Mouse (Mus musculus) lung, postnatal 0 days (tissue): ENCODE measurements around the gene Coq10a. TPM values are rescaled to one million over a fixed set of nuclear protein-coding genes. Genes with fewer than 3 reads are reported as not detected.
A peak's percentile ranks its signal among the peaks of the same experiment; 100 is the strongest.

Experiments
- ATAC-seq: fragments of 200-750 bp; cut with Nextera tagmentation; 2 replicates; pipeline ENCODE4 v1.8.0; 2017; ENCODE audit warnings: moderate library complexity
- DNase-seq: peaks from one replicate; pipeline ENCODE4 v3.0.0-alpha.2; 2016; ENCODE audit warnings: low spot score
- H3K27ac ChIP-seq: fragments of 300-500 bp; sonication (generic); 2 replicates; pipeline ENCODE4 v1.5.1; 2014; ENCODE audit warnings: antibody characterized with exemption, mild to moderate bottlenecking, low read length, mixed read lengths
- H3K27me3 ChIP-seq: fragments of 300-500 bp; sonication (generic); replicated peaks from 2 replicates; pipeline ENCODE4 v1.6.1; 2014; ENCODE audit warnings: low read length, mixed read lengths; ENCODE audit not compliant: insufficient read depth
- H3K36me3 ChIP-seq: fragments of 300-500 bp; sonication (generic); 2 replicates; pipeline ENCODE4 v1.6.1; 2014; ENCODE audit warnings: low read length, mixed read lengths; ENCODE audit not compliant: insufficient read depth
- H3K4me1 ChIP-seq: fragments of 300-500 bp; sonication (generic); 2 replicates; pipeline ENCODE4 v1.6.1; 2014; ENCODE audit warnings: antibody characterized with exemption, low read depth, low read length, mixed read lengths; ENCODE audit not compliant: insufficient read depth
- H3K4me2 ChIP-seq: fragments of 300-500 bp; sonication (generic); replicated peaks from 2 replicates; pipeline ENCODE4 v1.6.1; 2014; ENCODE audit warnings: low read depth, mild to moderate bottlenecking, low read length, moderate library complexity, mixed read lengths
- H3K4me3 ChIP-seq: fragments of 300-500 bp; sonication (generic); 2 replicates; pipeline ENCODE4 v1.5.1; 2014; ENCODE audit warnings: low read depth, low read length
- H3K9ac ChIP-seq: fragments of 300-500 bp; sonication (generic); replicated peaks from 2 replicates; pipeline ENCODE4 v1.6.1; 2014; ENCODE audit warnings: low read depth, mild to moderate bottlenecking
- H3K9me3 ChIP-seq: fragments of 300-500 bp; sonication (generic); 2 replicates; pipeline ENCODE4 v1.6.1; 2016; ENCODE audit warnings: low read length, mixed read lengths
- CTCF ChIP-seq: IDR thresholded peaks from 2 replicates; pipeline ENCODE4 v1.5.1; 2016; ENCODE audit warnings: antibody characterized with exemption, mild to moderate bottlenecking
- EP300 ChIP-seq: IDR thresholded peaks from 2 replicates; pipeline ENCODE4 v1.6.1; 2016; ENCODE audit warnings: antibody characterized with exemption, mild to moderate bottlenecking, control low read depth
- WGBS: fragments of 180-500 bp; shearing (Covaris S2); extraction: QIAGEN DNeasy Blood & Tissue Kit; methylation state at CpG from one replicate; pipeline ENCODE4 v1.1.7; 2014; 5-methylcytosine and 5-hydroxymethylcytosine counted together
- polyA plus RNA-seq: library from polyadenylated mRNA; unstranded; fragments of >200 nt; fragmentation: Nextera tagmentation; extraction: Ambion mirVana; gene quantifications from 2 replicates; pipeline ENCODE4 v1.2.1, GENCODE M21; 2015

Gene Coq10a
- polyA plus RNA-seq, 1 experiment from 2014 or later = 19.9 TPM

GRCm38 (mm10) chr10:128367899-128368401, 847 bp downstream of the Coq10a start:
- 16% methylated on average over 19 of the region's 19 CpGs for WGBS
- 0 out of 2 replicates have a peak, but pooled peaks have one; percentile 5 for TF ChIP-seq CTCF
- TF ChIP-seq EP300 = no peak
- ATAC-seq = no peak

GRCm38 (mm10) chr10:128362568-128362967, 6.2 kb downstream of the Coq10a start:
- 37% methylated on average over 3 of the region's 3 CpGs for WGBS
- TF ChIP-seq EP300 = no peak
- peak; percentile 72 for TF ChIP-seq CTCF
- no peak overlapping the region for H3K9ac ChIP-seq
- H3K27ac ChIP-seq = no peak overlapping the region
- no peaks in the 10 kb centered on the region for H3K9me3 ChIP-seq
- peaks cover 1% of the 10 kb centered on the region; the same call in 1 of the 2 replicates for H3K4me1 ChIP-seq
- peaks cover 27% of the 10 kb centered on the region for H3K36me3 ChIP-seq
- peak; percentile 37; the same call in 1 of the 2 replicates for ATAC-seq
- H3K4me2 ChIP-seq = no peak overlapping the region
- peak; percentile 44 for DNase-seq
- H3K27me3 ChIP-seq = no peaks in the 10 kb centered on the region
- no peak overlapping the region for H3K4me3 ChIP-seq

More at GRCm38 (mm10) chr10:128367899-128368401, 847 bp downstream of the Coq10a start:
- Histone ChIP-seq H3K27me3 (no peaks in the 10 kb centered on the region), H3K4me2 (peak overlapping the region; percentile 70), H3K36me3 (peaks cover 7% of the 10 kb centered on the region), H3K4me1 (peaks cover 5% of the 10 kb centered on the region; the same call in 1 of the 2 replicates), H3K9me3 (no peaks in the 10 kb centered on the region), H3K4me3 (peak overlapping the region; percentile 70), H3K27ac (peak overlapping the region; percentile 90), H3K9ac (peak overlapping the region; percentile 54)
- no peak for DNase-seq

DNA sequence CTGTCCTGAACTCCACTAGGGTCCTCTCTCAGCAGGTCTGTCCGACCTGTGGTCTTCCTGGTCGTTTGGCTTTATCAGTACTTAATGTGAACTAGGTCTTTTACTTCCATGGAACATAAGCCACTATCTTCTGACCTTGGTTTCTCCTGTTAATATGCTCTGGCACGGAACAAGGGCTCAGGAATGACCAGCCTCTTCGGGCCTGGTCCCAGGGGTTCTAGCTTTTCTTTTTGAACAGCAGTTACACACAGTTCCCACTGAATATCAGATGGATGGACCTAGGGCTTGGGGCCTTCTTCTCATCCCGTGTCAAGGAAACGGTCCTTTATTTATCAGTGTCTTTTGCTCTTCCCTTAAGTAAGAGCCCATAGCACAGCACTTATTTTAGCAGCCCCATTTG, 7.0 kb downstream of the Coq10a start:
- H3K36me3 ChIP-seq = peaks cover 27% of the 10 kb centered on the region
- DNase-seq (no peak), ATAC-seq (no peak)
- no peak overlapping the region for H3K4me3 ChIP-seq
- TF ChIP-seq EP300 = no peak
- no peak for TF ChIP-seq CTCF
- H3K9me3 ChIP-seq = no peaks in the 10 kb centered on the region
- no peaks in the 10 kb centered on the region for H3K4me1 ChIP-seq
- H3K27me3 ChIP-seq = no peaks in the 10 kb centered on the region
- H3K9ac ChIP-seq = no peak overlapping the region
- H3K27ac ChIP-seq = no peak overlapping the region
- H3K4me2 ChIP-seq = no peak overlapping the region
- WGBS = 85% methylated on average over 6 of the region's 6 CpGs

- H3K4me3 ChIP-seq = no peak overlapping the region
- H3K4me1 ChIP-seq = no peaks in the 10 kb centered on the region
- ATAC-seq (no peak), DNase-seq (no peak)
- no peaks in the 10 kb centered on the region for H3K27me3 ChIP-seq
- H3K36me3 ChIP-seq = peaks cover 32% of the 10 kb centered on the region
- no peak overlapping the region for H3K27ac ChIP-seq
- TF ChIP-seq EP300 (no peak), CTCF (no peak)
- no peaks in the 10 kb centered on the region for H3K9me3 ChIP-seq
- 79% methylated on average over 6 of the region's 6 CpGs for WGBS
- no peak overlapping the region for H3K4me2 ChIP-seq
- H3K9ac ChIP-seq = no peak overlapping the region
These were observed 9.6 kb downstream of the Coq10a start for GRCm38 (mm10) chr10:128359226-128359625.

DNA sequence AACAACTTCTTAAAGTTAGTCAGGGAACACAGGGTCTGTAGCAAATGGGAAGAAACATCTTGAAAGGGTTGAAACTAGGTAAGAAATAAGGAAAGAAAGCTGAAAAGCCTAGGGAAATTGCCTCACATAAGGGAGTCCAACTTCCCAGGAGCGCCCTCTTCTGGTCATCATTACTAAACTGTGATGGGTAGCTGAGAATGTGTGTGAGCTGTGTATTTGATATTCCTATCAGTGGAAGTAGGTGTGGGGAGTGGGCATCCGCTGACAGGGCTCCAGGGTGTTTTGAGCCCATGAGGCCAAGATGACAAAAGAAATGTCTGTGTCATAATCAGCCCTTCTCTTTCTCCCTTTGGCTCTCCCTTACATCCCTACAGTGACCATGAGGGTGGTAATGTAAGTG, 10.0 kb downstream of the Coq10a start:
- H3K9me3 ChIP-seq = no peaks in the 10 kb centered on the region
- H3K9ac ChIP-seq = no peak overlapping the region
- H3K27me3 ChIP-seq = no peaks in the 10 kb centered on the region
- DNase-seq (peak; percentile 74), ATAC-seq (peak; percentile 49; the same call in 1 of the 2 replicates)
- WGBS = 36% methylated on average over 2 of the region's 2 CpGs
- H3K27ac ChIP-seq = no peak overlapping the region
- H3K4me3 ChIP-seq = no peak overlapping the region
- peaks cover 36% of the 10 kb centered on the region for H3K36me3 ChIP-seq
- H3K4me2 ChIP-seq = no peak overlapping the region
- peak; percentile 80 for TF ChIP-seq CTCF
- TF ChIP-seq EP300 = no peak
- no peaks in the 10 kb centered on the region for H3K4me1 ChIP-seq

- 85% methylated on average over 8 of the region's 8 CpGs for WGBS
- TF ChIP-seq CTCF (no peak), EP300 (no peak)
- no peak overlapping the region for H3K4me2 ChIP-seq
- peaks cover 19% of the 10 kb centered on the region; the same call in 1 of the 2 replicates for H3K36me3 ChIP-seq
- no peak overlapping the region for H3K27ac ChIP-seq
- no peaks in the 10 kb centered on the region for H3K27me3 ChIP-seq
- ATAC-seq (no peak), DNase-seq (no peak)
- no peaks in the 10 kb centered on the region for H3K9me3 ChIP-seq
- H3K4me3 ChIP-seq = no peak overlapping the region
- H3K4me1 ChIP-seq = no peaks in the 10 kb centered on the region
- no peak overlapping the region for H3K9ac ChIP-seq
These were observed 21.3 kb downstream of the Coq10a start for GRCm38 (mm10) chr10:128347541-128347940.
